Mouse (Mus musculus) adrenal gland, postnatal 36 days (tissue): ENCODE data around the gene Ssbp3. TPM values are rescaled to one million over a fixed set of nuclear protein-coding genes. Genes with fewer than 3 reads are reported as not detected.

Experiments
- DNase-seq, 2 experiments: peaks; one replicate each; pipeline ENCODE4 v3.0.0; 2021; ENCODE audit warnings: mixed read lengths in 1 of 2
- total RNA-seq, 2 experiments: library from RNA; stranded (reverse); gene quantifications; 2 replicates each; pipeline ENCODE4 v1.2.3; 2021

Ssbp3 gene
- total RNA-seq, 2 experiments from 2014 or later = 71.2 to 85.4 TPM

GRCm38 (mm10) chr4:107096841-107097373 lies 186.4 kb downstream of the Ssbp3 start, which contains the start of gene Cdcp2:
TSS of gene Cdcp2 (plus strand) at chr4:107096891.
- DNase-seq = no peak

DNA sequence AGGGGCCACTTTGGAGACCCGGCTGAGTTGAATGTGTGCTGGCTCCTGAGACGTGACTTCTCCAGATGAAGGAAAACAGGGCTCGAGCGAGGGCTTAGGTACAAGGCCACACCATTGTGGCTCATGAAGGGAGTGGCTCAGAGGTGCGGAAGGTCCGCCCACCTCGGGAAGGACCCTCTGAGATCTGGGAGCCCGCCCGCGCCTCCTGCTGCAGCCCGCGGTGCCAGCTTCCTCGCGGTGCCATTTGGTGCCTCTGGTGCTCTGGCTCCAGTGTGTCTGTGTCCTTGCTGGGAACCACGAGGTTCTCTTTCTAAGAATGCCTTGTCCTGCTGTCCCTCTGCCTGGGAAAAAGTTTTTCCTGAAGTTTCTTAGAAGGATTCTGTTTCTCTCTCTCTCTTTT lies 187.4 kb downstream of the Ssbp3 start:
- DNase-seq = peak; percentile 40 to 47

- DNase-seq = no peak
These were observed 187.9 kb downstream of the Ssbp3 start for GRCm38 (mm10) chr4:107098375-107098774.

GRCm38 (mm10) chr4:107098791-107099525 lies 188.5 kb downstream of the Ssbp3 start:
- DNase-seq = no peak

Other genes with a start within 250 kb of the Ssbp3 start
- 10 to 100 TPM; 23.4 to 24.4 TPM for gene Ttc4, start 231.8 kb upstream of the Ssbp3 start, total RNA-seq
- 1 to 10 TPM in 1 of 2 experiments, under 1 TPM in 1; 0.76 to 1.1 TPM for gene Mroh7, start 179.8 kb upstream of the Ssbp3 start, total RNA-seq
- gene Fam151a, start 176.8 kb upstream of the Ssbp3 start, total RNA-seq = under 1 TPM in 1 of 2 experiments, not detected in 1; 0.17 TPM
- gene Acot11, start 105.7 kb upstream of the Ssbp3 start, total RNA-seq = 10 to 100 TPM; 49.5 to 60.7 TPM
- 100 to 1,000 TPM in 1 of 2 experiments, 10 to 100 TPM in 1; 99.7 to 102 TPM for gene Mrpl37, start 156.2 kb downstream of the Ssbp3 start, total RNA-seq
- 10 to 100 TPM; 21.2 to 25.4 TPM for gene Cyb5rl, start 156.3 kb downstream of the Ssbp3 start, total RNA-seq
- gene Cdcp2, start 186.2 kb downstream of the Ssbp3 start, total RNA-seq = not detected